Mouse (Mus musculus): Measurements from ENCODE around the gene Tecpr2.

DNA sequence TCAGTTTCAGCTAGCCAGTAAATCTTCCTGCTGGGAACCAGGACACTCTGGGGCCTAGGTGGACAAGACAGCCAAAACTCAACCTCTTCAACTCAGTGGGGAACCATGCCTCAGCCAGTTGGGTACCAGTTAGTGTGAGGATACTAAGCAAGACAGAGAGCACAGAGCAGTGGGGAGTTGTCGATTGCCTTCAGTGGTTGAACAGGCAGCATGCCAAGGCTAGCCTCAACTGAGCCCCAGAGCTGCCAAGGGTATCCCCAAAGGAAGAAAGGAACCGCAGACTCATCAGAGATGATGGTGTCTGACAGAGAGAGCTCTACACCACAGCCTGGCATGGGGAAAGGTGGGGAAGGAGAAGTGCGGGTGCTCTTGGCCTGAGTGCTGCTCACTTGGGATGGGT is 51.8 kb downstream of the Tecpr2 start:
- TF ChIP-seq CTCF (IDR thresholded peaks at IDR 0.05; ENCODE audit: low read depth) = no peak
- TF ChIP-seq EP300 (optimal IDR thresholded peaks at IDR 0.05) = no peak
